Mouse (Mus musculus) heart, postnatal 0 days (tissue): Measurements from ENCODE around the gene Htra2. TPM values are rescaled to one million over a fixed set of nuclear protein-coding genes. Genes with fewer than 3 reads are reported as not detected.

Source experiments
- ATAC-seq: fragments of 200-750 bp; cut with Nextera tagmentation; 2 replicates; pipeline ENCODE4 v1.8.0; 2017; ENCODE audit warnings: low read depth, moderate number of reproducible peaks, moderate library complexity; ENCODE audit not compliant: insufficient read depth
- DNase-seq: peaks from one replicate; pipeline ENCODE4 v3.0.0-alpha.2; 2016; ENCODE audit warnings: low spot score
- H3K27ac ChIP-seq: fragments of 300-500 bp; sonication (generic); 2 replicates; pipeline ENCODE4 v1.5.1; 2014; ENCODE audit warnings: low read depth, mild to moderate bottlenecking
- H3K27me3 ChIP-seq: fragments of 300-500 bp; sonication (generic); 2 replicates; pipeline ENCODE4 v1.6.1; 2014; ENCODE audit warnings: low read length, mixed read lengths; ENCODE audit not compliant: control insufficient read depth, insufficient read depth
- H3K36me3 ChIP-seq: fragments of 300-500 bp; sonication (generic); replicated peaks from 2 replicates; pipeline ENCODE4 v1.6.1; 2014; ENCODE audit warnings: low read length, mixed read lengths; ENCODE audit not compliant: control insufficient read depth, insufficient read depth
- H3K4me1 ChIP-seq: fragments of 300-500 bp; sonication (generic); 2 replicates; pipeline ENCODE4 v1.6.1; 2014; ENCODE audit warnings: antibody characterized with exemption; ENCODE audit not compliant: control insufficient read depth, insufficient read depth
- H3K4me2 ChIP-seq: fragments of 300-500 bp; sonication (generic); 2 replicates; pipeline ENCODE4 v1.6.1; 2014; ENCODE audit warnings: low read depth, mild to moderate bottlenecking, low read length, moderate library complexity
- H3K4me3 ChIP-seq: fragments of 300-500 bp; sonication (generic); 2 replicates; pipeline ENCODE4 v1.5.1; 2014; ENCODE audit warnings: low read depth, low read length
- H3K9ac ChIP-seq: fragments of 300-500 bp; sonication (generic); replicated peaks from 2 replicates; pipeline ENCODE4 v1.6.1; 2014; ENCODE audit warnings: low read depth, low read length, mixed read lengths
- H3K9me3 ChIP-seq: fragments of 300-500 bp; sonication (generic); replicated peaks from 2 replicates; pipeline ENCODE4 v1.6.1; 2016; ENCODE audit warnings: low read length; ENCODE audit not compliant: control insufficient read depth
- CTCF ChIP-seq: IDR thresholded peaks from 2 replicates; pipeline ENCODE4 v1.5.1; 2016; ENCODE audit warnings: antibody characterized with exemption, control low read depth, low read depth
- EP300 ChIP-seq: IDR thresholded peaks from 2 replicates; pipeline ENCODE4 v1.6.1; 2016; ENCODE audit warnings: antibody characterized with exemption, low read depth
- WGBS: fragments of 180-500 bp; shearing (Covaris S2); extraction: QIAGEN DNeasy Blood & Tissue Kit; methylation state at CpG from one replicate; pipeline ENCODE4 v1.1.7; 2014; 5-methylcytosine and 5-hydroxymethylcytosine counted together
- polyA plus RNA-seq: library from polyadenylated mRNA; unstranded; fragments of >200 nt; fragmentation: Nextera tagmentation; extraction: Ambion mirVana; gene quantifications from 2 replicates; pipeline ENCODE4 v1.2.1, GENCODE M21; 2015
- total RNA-seq: library from RNA; depleted of rRNA; stranded (reverse); fragments of >200 nt; gene quantifications from 2 replicates; pipeline ENCODE4 v1.2.3, GENCODE M21; 2014; ENCODE audit warnings: low replicate concordance

The Htra2 gene
- total and polyA plus RNA-seq, 2 experiments from 2014 or later = 50.3 to 61.9 TPM

- Histone ChIP-seq H3K27ac (no peak overlapping the region), H3K4me3 (peak overlapping the region; percentile 35), H3K27me3 (peaks cover 97% of the 10 kb centered on the region), H3K4me2 (peak overlapping the region; percentile 13; the same call in 1 of the 2 replicates), H3K9ac (no peak overlapping the region), H3K4me1 (peaks cover 3% of the 10 kb centered on the region; the same call in 1 of the 2 replicates), H3K36me3 (no peaks in the 10 kb centered on the region), H3K9me3 (no peaks in the 10 kb centered on the region)
- DNase-seq (no peak), ATAC-seq (no peak)
- TF ChIP-seq CTCF (no peak), EP300 (no peak)
- WGBS = 2% methylated on average over 68 of the region's 69 CpGs
These were observed 14.6 kb upstream of the Htra2 start for GRCm38 (mm10) chr6:83069488-83070246.

- H3K27me3 ChIP-seq = peaks cover 97% of the 10 kb centered on the region
- no peak for DNase-seq
- WGBS = 2% methylated on average over 56 of the region's 81 CpGs
- H3K4me1 ChIP-seq = peaks cover 3% of the 10 kb centered on the region; the same call in 1 of the 2 replicates
- peak overlapping the region; percentile 35 for H3K4me3 ChIP-seq
- TF ChIP-seq EP300 (no peak), CTCF (no peak)
- H3K27ac ChIP-seq = no peak overlapping the region
- no peak for ATAC-seq
- no peaks in the 10 kb centered on the region for H3K36me3 ChIP-seq
- H3K9me3 ChIP-seq = no peaks in the 10 kb centered on the region
- H3K9ac ChIP-seq = no peak overlapping the region
- H3K4me2 ChIP-seq = peak overlapping the region; percentile 41
These were observed 13.8 kb upstream of the Htra2 start for GRCm38 (mm10) chr6:83068706-83069487.

- Histone ChIP-seq H3K4me3 (peak overlapping the region; percentile 35), H3K9ac (no peak overlapping the region), H3K27me3 (peaks cover 98% of the 10 kb centered on the region), H3K36me3 (no peaks in the 10 kb centered on the region), H3K4me1 (peaks cover 3% of the 10 kb centered on the region; the same call in 1 of the 2 replicates), H3K9me3 (no peaks in the 10 kb centered on the region), H3K27ac (no peak overlapping the region), H3K4me2 (peak overlapping the region; percentile 41; the same call in 1 of the 2 replicates)
- TF ChIP-seq EP300 (no peak), CTCF (no peak)
- ATAC-seq = no peak
- DNase-seq = no peak
- 12% methylated on average over 8 of the region's 8 CpGs for WGBS
These were observed 13.1 kb upstream of the Htra2 start for GRCm38 (mm10) chr6:83068221-83068620.

- 29% methylated on average over 6 of the region's 6 CpGs for WGBS
- Histone ChIP-seq H3K9me3 (no peaks in the 10 kb centered on the region), H3K27ac (no peak overlapping the region), H3K27me3 (peaks cover 98% of the 10 kb centered on the region), H3K4me3 (no peak overlapping the region), H3K4me2 (no peak overlapping the region), H3K36me3 (no peaks in the 10 kb centered on the region), H3K9ac (no peak overlapping the region), H3K4me1 (peaks cover 3% of the 10 kb centered on the region; the same call in 1 of the 2 replicates)
- no peak for TF ChIP-seq EP300
- no peak for TF ChIP-seq CTCF
- DNase-seq (no peak), ATAC-seq (no peak)
These were observed 11.4 kb upstream of the Htra2 start for GRCm38 (mm10) chr6:83066441-83066840.

GRCm38 (mm10) chr6:83065995-83066394 lies 10.9 kb upstream of the Htra2 start:
- Histone ChIP-seq H3K27me3 (peaks cover 97% of the 10 kb centered on the region), H3K9me3 (no peaks in the 10 kb centered on the region), H3K27ac (no peak overlapping the region), H3K36me3 (no peaks in the 10 kb centered on the region), H3K4me3 (no peak overlapping the region), H3K4me2 (no peak overlapping the region), H3K4me1 (peaks cover 3% of the 10 kb centered on the region; the same call in 1 of the 2 replicates), H3K9ac (no peak overlapping the region)
- WGBS = 40% methylated on average over 8 of the region's 8 CpGs
- TF ChIP-seq CTCF (no peak), EP300 (no peak)
- no peak for DNase-seq
- no peak for ATAC-seq
